Mouse (Mus musculus): Measurements from ENCODE around the gene Tmem163.

Tmem163 gene

GRCm38 (mm10) chr1:127679498-127680133 lies at the start of gene Tmem163:
Tmem163 (minus strand) TSS chr1:127679548.
- DNase-seq (ENCODE audit: extremely low read depth, low read depth): no peak

- DNase-seq (ENCODE audit: extremely low read depth, low read depth): no peak
These were observed 49.7 kb upstream of the Tmem163 start, which contains the start of gene Acmsd for GRCm38 (mm10) chr1:127729096-127729495. Acmsd (plus strand) TSS chr1:127729413.

GRCm38 (mm10) chr1:127723596-127723995 lies 44.2 kb upstream of the Tmem163 start:
- DNase-seq (ENCODE audit: extremely low read depth, low read depth): no peak

GRCm38 (mm10) chr1:127718290-127718689 lies 38.9 kb upstream of the Tmem163 start:
- no peak for DNase-seq (ENCODE audit: extremely low read depth, low read depth)

GRCm38 (mm10) chr1:127716441-127716840 lies 37.1 kb upstream of the Tmem163 start:
- DNase-seq (ENCODE audit: extremely low read depth, low read depth): no peak

- no peak for DNase-seq (ENCODE audit: extremely low read depth, low read depth)
These were observed 26.9 kb upstream of the Tmem163 start for GRCm38 (mm10) chr1:127706269-127706668.

GRCm38 (mm10) chr1:127702187-127702586 lies 22.8 kb upstream of the Tmem163 start:
- peak; percentile 36 for DNase-seq (ENCODE audit: extremely low read depth, low read depth)

GRCm38 (mm10) chr1:127696533-127696932 lies 17.2 kb upstream of the Tmem163 start:
- DNase-seq (ENCODE audit: extremely low read depth, low read depth): peak; percentile 23

- DNase-seq (ENCODE audit: extremely low read depth, low read depth): no peak
These were observed 1.4 kb downstream of the Tmem163 start for GRCm38 (mm10) chr1:127677661-127678580.

GRCm38 (mm10) chr1:127677131-127677631 lies 2.2 kb downstream of the Tmem163 start:
- DNase-seq (ENCODE audit: extremely low read depth, low read depth): no peak

GRCm38 (mm10) chr1:127676516-127677099 lies 2.7 kb downstream of the Tmem163 start:
- no peak for DNase-seq (ENCODE audit: extremely low read depth, low read depth)

GRCm38 (mm10) chr1:127676116-127676515 lies 3.2 kb downstream of the Tmem163 start:
- DNase-seq (ENCODE audit: extremely low read depth, low read depth): no peak

- no peak for DNase-seq (ENCODE audit: extremely low read depth, low read depth)
These were observed 4.1 kb downstream of the Tmem163 start for GRCm38 (mm10) chr1:127675253-127675652.

GRCm38 (mm10) chr1:127673221-127674050 lies 5.9 kb downstream of the Tmem163 start:
- no peak for DNase-seq (ENCODE audit: extremely low read depth, low read depth)

GRCm38 (mm10) chr1:127668161-127668560 lies 11.2 kb downstream of the Tmem163 start:
- no peak for DNase-seq (ENCODE audit: extremely low read depth, low read depth)

GRCm38 (mm10) chr1:127667110-127667860 lies 12.1 kb downstream of the Tmem163 start:
- no peak for DNase-seq (ENCODE audit: extremely low read depth, low read depth)

- DNase-seq (ENCODE audit: extremely low read depth, low read depth): no peak
These were observed 13.1 kb downstream of the Tmem163 start for GRCm38 (mm10) chr1:127666221-127666620.

- peak; percentile 24 for DNase-seq (ENCODE audit: extremely low read depth, low read depth)
These were observed 16.8 kb downstream of the Tmem163 start for GRCm38 (mm10) chr1:127662385-127663068.

- DNase-seq (ENCODE audit: extremely low read depth, low read depth): no peak
These were observed 18.0 kb downstream of the Tmem163 start for GRCm38 (mm10) chr1:127661118-127662012.

All from MEL-GATA-1-ER (cell line).